Mouse (Mus musculus) layer of hippocampus, postnatal 25 days (tissue): ENCODE data around the gene Ndufs5. TPM values are rescaled to one million over a fixed set of nuclear protein-coding genes. Genes with fewer than 3 reads are reported as not detected.

Source experiments
- total RNA-seq, 2 experiments: library from RNA; stranded (reverse); gene quantifications; 2 replicates each; pipeline ENCODE4 v1.2.3; 2021

Gene Ndufs5
- total RNA-seq, 2 experiments from 2014 or later = 172 to 199 TPM

Other genes starting within 250 kb of the Ndufs5 start
- gene Macf1, start 33.8 kb downstream of the Ndufs5 start, total RNA-seq = 100 to 1,000 TPM; 194 to 241 TPM
- gene Akirin1, start 32.1 kb upstream of the Ndufs5 start, total RNA-seq = 10 to 100 TPM; 52.3 to 61.3 TPM
- gene Rhbdl2, start 69.7 kb upstream of the Ndufs5 start, total RNA-seq = 1 to 10 TPM in 1 of 2 experiments, under 1 TPM in 1; 0.96 to 1.1 TPM
- not detected for gene 4933427I04Rik, start 141.5 kb upstream of the Ndufs5 start, total RNA-seq
- 10 to 100 TPM; 12.5 to 13.5 TPM for gene Mycbp, start 186.6 kb upstream of the Ndufs5 start, total RNA-seq
- gene Rragc, start 199.2 kb upstream of the Ndufs5 start, total RNA-seq = 10 to 100 TPM; 47.9 to 59.4 TPM
- gene 4930535I16Rik, start 199.8 kb upstream of the Ndufs5 start, total RNA-seq = not detected